Mouse (Mus musculus) MEL (cell line): ENCODE measurements at regions not wholly inside any gene's neighbourhood (a gene's known extent, or its start where the extent isn't known, plus 50 kb on each side); places are given as distances from the start of the nearest gene placed in this dataset.

ENCODE experiments used
- CHD2 ChIP-seq: IDR thresholded peaks from 2 replicates; pipeline ENCODE4 v1.6.1; 2011; ENCODE audit warnings: low read length, improper control_type of control experiment
- CTCF ChIP-seq, 3 experiments: IDR thresholded peaks in 2 of 3; conservative IDR thresholded peaks in 1 of 3; 2 replicates each; pipeline ENCODE4 v1.5.1; 2011 to 2012; ENCODE audit warnings: low read length in 3 of 3, low read depth in 2 of 3, mild to moderate bottlenecking in 2 of 3, improper control_type of control experiment in 1 of 3, inconsistent platforms in 1 of 3, mixed read lengths in 1 of 3, moderate library complexity in 1 of 3; ENCODE audit not compliant: control insufficient read depth in 1 of 3, insufficient read depth in 1 of 3, poor library complexity in 1 of 3, severe bottlenecking in 1 of 3
- GABPA ChIP-seq: IDR thresholded peaks from 2 replicates; pipeline ENCODE4 v1.6.1; 2012; ENCODE audit warnings: low read depth, mild to moderate bottlenecking, inconsistent platforms, low read length, improper control_type of control experiment, moderate library complexity
- GATA1 ChIP-seq: IDR thresholded peaks from 2 replicates; pipeline ENCODE4 v1.6.1; 2011; ENCODE audit warnings: low read depth, low read length, improper control_type of control experiment
- POLR2A ChIP-seq, 2 experiments: IDR thresholded peaks; 2 replicates each; pipeline ENCODE4 v1.6.1; 2011 to 2012; ENCODE audit warnings: low read length in 2 of 2, mild to moderate bottlenecking in 2 of 2, control low read depth in 1 of 2, improper control_type of control experiment in 1 of 2, low read depth in 1 of 2, moderate library complexity in 1 of 2; ENCODE audit not compliant: control insufficient read depth in 1 of 2, insufficient read depth in 1 of 2, poor library complexity in 1 of 2
- UBTF ChIP-seq: IDR thresholded peaks from 2 replicates; pipeline ENCODE4 v1.6.1; 2012; ENCODE audit warnings: low read depth, mild to moderate bottlenecking, inconsistent platforms, low read length, improper control_type of control experiment, moderate library complexity, borderline replicate concordance; ENCODE audit not compliant: insufficient read depth

GRCm38 (mm10) chr13:119247101-119247500 is 181.3 kb upstream of the Paip1 start:
- TF ChIP-seq GATA1 (no peak), CTCF (IDR thresholded peaks at IDR 0.05 in 2 of 3, conservative IDR thresholded peaks at IDR 0.05 in 1 of 3; ENCODE audit: control insufficient read depth in 1 of 3, insufficient read depth in 1 of 3, low read depth in 2 of 3, low read length in 3 of 3, poor library complexity in 1 of 3, severe bottlenecking in 1 of 3) (no peak), CHD2 (no peak), GABPA (no peak), POLR2A (IDR thresholded peaks at IDR 0.05; ENCODE audit: control insufficient read depth in 1 of 2, insufficient read depth in 1 of 2, low read depth in 1 of 2, low read length in 2 of 2, poor library complexity in 1 of 2) (no peak), UBTF (no peak)
